Mouse (Mus musculus) embryo, embryonic 10.5 days (tissue): Measurements from ENCODE around the gene Crip3.

Experiments
- DNase-seq: peaks from one replicate; pipeline ENCODE4 v3.0.0-alpha.2; 2015; ENCODE audit warnings: low spot score

Crip3 gene

DNA sequence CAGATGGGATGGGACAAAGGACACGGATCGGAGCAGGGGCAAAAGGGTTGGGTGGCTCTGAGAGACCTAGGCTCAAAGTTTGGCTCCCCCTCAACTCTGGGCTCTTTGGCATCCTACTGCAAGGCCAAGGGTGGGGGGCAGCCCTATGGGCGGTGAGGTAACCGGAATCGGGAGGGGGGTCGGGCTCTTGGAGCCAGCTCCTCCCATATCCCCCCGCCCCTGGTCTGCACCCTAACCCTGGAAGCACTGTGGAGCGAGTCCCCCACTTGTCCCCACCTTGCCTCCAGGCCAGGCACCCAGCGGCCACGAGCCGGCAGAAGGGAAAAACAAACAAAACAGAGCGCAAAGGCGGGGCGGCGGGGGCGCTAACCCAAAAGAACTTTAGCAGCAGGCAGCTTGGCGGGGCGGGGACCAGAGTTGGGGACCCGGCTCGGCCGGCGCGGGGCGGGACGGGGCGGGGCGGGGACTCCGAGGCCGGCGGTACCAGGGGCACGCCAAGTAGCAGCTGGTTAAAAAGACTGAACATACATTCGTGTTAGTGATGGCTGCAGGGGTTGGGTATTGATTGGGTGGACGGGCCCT, 26.5 kb downstream of the Crip3 start:
- DNase-seq, result peak; percentile 59

DNA sequence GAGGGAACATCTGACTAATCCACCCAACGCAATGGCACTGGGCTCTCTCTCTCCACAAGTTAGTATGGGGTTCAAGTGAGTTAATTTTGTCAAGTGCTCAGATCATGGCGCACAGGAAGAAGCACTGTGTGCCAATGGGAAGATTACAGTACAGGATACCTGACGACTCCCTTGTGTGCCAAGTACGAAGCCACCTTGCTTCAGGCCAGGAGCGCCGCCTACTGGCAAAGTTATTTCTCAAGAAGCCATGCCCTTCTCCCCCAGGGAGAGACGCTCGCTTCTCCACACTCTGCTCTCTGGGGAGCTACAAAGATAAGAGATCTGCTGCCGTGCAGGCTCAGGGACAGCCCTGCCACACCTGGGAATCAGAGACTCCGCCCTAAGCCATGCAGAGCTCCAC, 29.1 kb downstream of the Crip3 start:
- peak; percentile 63 for DNase-seq

DNA sequence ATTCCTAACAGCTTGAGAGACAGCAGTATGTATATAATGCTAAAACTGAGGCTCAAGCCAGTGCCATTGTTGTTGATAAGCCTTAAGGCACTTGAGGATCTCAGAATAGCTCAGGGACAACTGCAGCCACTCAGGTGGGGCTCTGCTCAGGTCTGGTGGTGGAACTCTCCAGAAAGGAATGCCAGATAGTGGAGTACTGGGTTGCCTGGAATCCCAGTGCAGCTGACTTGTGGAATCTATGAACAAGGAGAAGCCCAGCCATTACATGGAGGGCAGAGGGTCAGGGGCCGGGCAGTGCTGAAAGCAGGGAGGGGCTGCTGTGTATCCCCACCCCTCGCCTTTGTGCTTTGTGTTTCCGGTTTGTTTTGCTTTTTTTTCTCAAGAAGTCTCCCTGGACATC, 29.7 kb downstream of the Crip3 start:
- no peak for DNase-seq

DNA sequence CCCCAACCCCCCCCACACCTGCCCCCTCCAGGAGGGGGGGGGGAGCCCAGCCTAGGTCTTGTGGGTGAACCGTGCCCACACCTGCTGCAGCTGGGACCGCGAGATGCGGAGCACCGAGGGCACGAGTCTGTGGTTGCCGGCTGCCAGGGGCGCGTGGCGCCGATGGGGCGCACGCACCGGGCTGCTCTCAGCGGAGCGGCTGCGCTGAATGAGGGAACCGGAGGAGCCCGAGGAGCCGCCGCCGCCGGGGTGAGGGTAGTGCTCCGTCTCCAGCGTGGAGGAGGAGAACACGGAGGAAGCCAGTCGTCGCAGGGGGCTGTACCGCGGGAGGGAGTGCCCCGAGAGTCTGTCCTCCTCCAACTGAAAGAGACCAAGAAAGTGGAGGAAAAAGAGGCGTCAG, 31.9 kb downstream of the Crip3 start:
- DNase-seq, result no peak

DNA sequence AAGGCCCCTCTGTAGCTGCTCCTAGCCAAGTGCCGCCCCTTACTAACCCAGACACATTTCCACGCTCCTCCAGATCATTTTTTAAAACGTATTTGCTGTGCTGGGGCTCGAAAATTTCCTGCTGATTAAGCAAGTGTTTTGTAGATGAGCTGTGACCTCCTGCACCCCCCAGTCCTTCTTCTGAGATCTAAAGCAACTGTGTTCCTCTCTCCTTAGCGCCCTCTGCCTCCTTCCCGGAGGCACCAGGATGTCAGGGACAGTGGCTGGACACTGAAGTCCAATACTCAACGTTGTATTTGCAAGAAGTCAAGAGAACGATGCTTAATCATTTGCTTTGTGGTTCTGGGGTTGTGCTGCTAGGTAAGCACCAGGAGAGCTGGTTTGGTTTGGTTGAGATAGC, 32.6 kb downstream of the Crip3 start:
- peak; percentile 53 for DNase-seq

DNA sequence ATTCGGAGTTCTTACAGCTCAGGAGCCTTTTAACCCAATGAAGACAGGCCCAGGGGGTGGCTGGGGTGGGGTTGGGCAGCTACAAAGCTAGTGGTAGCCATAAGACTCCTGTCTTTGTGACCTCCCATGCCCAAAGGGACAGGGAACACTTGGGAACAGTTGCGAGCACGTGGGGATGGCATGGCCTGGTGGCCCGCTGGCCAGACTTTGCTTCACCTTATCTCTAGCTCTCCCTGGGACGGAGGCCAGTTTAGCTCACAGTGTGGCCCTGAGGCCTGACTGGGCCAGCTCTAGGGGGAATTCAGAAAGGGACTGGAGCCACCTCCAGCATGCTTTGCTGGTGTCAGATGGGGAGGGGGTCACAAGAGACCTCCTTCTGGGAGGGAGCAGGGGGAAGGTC, 33.5 kb downstream of the Crip3 start:
- no peak for DNase-seq

DNA sequence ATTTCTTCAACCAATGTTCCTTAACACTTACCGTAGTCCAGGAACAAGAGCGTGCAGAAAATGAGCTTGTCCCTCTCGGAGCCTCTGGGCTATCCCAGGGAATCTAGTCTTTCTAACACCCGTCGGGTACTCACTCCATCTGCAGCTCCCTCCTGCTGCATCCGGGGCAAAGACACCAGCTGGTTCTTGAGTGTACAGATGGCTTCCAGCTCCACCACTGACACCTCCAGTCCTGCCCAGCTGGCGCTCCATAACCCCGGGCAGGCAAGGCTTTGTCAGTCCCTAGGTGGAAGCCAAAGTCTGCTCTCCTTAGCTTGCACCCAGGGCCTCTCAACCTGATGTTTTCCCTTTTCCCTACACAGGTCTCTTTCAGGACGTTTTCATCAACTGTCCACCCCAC, 39.1 kb downstream of the Crip3 start:
- DNase-seq, result no peak

DNA sequence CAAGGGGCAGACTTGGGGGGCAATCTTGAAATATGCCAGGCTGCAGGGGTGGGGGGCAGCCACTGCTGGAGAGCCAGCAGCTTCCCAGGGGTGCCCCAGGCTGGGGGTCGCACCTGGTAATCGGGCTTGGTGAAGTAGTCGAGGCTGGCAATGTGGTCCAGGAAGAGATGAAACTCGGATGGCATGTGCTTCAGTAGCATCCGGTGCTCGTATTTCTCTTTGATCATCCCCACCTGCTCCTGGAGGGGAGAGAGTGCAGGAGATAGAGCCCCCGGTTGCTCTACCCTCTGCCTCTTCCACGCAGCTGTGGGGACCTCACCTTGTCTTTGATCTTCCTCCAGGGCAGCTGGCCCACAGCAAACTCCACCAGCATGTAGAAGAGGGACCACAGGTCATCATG, 47.9 kb downstream of the Crip3 start:
- no peak for DNase-seq

DNA sequence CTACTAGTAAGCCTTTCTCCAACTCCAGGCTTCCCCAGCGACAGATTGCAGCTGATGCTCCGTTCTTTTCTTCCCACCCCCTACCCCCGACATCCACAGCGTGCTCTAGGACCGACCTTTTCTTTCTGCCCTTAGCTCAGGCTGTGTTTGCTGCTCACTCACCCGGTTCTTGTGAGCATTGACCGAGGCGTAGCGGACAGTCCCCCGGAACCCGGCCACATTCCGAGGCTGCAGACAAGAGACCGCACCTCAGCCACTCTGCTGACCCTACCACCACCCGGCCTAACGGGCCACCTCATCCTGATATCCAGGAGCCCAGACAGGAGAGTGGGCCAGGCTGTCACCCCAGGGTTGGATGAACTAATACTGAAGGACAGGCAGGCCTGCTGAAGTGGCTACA, 48.6 kb downstream of the Crip3 start:
- DNase-seq, result no peak
